Mouse (Mus musculus): Measurements from ENCODE around the gene Zcchc7.
"Not testable (repeated sequence)": the region's sequence is repeated elsewhere in the genome, so short reads cannot be mapped to it uniquely, and the experiment has no call there.

Gene Zcchc7

GRCm38 (mm10) chr4:44917312-44917848 is 161.7 kb downstream of the Zcchc7 start:
- DNase-seq (ENCODE audit: low spot score): no peak

- DNase-seq (ENCODE audit: low spot score): no peak
Measured at GRCm38 (mm10) chr4:44917907-44918306, 162.2 kb downstream of the Zcchc7 start.

GRCm38 (mm10) chr4:44920831-44921230 is 165.2 kb downstream of the Zcchc7 start:
- no peak for DNase-seq (ENCODE audit: low spot score)

GRCm38 (mm10) chr4:44922466-44923128 is 166.9 kb downstream of the Zcchc7 start:
- no peak for DNase-seq (ENCODE audit: low spot score)

- no peak for DNase-seq (ENCODE audit: low spot score)
Measured at GRCm38 (mm10) chr4:44923129-44923481, 167.4 kb downstream of the Zcchc7 start.

GRCm38 (mm10) chr4:44927934-44928333 is 172.3 kb downstream of the Zcchc7 start:
- DNase-seq (ENCODE audit: low spot score): no peak

GRCm38 (mm10) chr4:44928790-44929189 is 173.1 kb downstream of the Zcchc7 start:
- DNase-seq (ENCODE audit: low spot score): no peak

GRCm38 (mm10) chr4:44930406-44930805 is 174.7 kb downstream of the Zcchc7 start:
- no peak for DNase-seq (ENCODE audit: low spot score)

GRCm38 (mm10) chr4:44931732-44932131 is 176.1 kb downstream of the Zcchc7 start:
- DNase-seq (ENCODE audit: low spot score): no peak

- DNase-seq (ENCODE audit: low spot score): no peak
Measured at GRCm38 (mm10) chr4:44938359-44939340, 183.0 kb downstream of the Zcchc7 start.

- DNase-seq (ENCODE audit: low spot score): no peak
Measured at GRCm38 (mm10) chr4:44939576-44940249, 184.0 kb downstream of the Zcchc7 start.

GRCm38 (mm10) chr4:44940286-44940685 is 184.6 kb downstream of the Zcchc7 start:
- DNase-seq (ENCODE audit: low spot score): no peak

GRCm38 (mm10) chr4:44942237-44942636 is 186.6 kb downstream of the Zcchc7 start:
- no peak for DNase-seq (ENCODE audit: low spot score)

- DNase-seq (ENCODE audit: low spot score): no peak
Measured at GRCm38 (mm10) chr4:44943480-44943879, 187.8 kb downstream of the Zcchc7 start.

GRCm38 (mm10) chr4:44944426-44945075 is 188.9 kb downstream of the Zcchc7 start:
- no peak for DNase-seq (ENCODE audit: low spot score)

GRCm38 (mm10) chr4:44946126-44946525 is 190.4 kb downstream of the Zcchc7 start:
- DNase-seq (ENCODE audit: low spot score): not testable (repeated sequence)

- no peak for DNase-seq (ENCODE audit: low spot score)
Measured at GRCm38 (mm10) chr4:44947464-44947863, 191.8 kb downstream of the Zcchc7 start.

GRCm38 (mm10) chr4:44948314-44948713 is 192.6 kb downstream of the Zcchc7 start:
- DNase-seq (ENCODE audit: low spot score): no peak

GRCm38 (mm10) chr4:44953041-44953440 is 197.4 kb downstream of the Zcchc7 start:
- no peak for DNase-seq (ENCODE audit: low spot score)

GRCm38 (mm10) chr4:44958776-44959175 is 203.1 kb downstream of the Zcchc7 start:
- DNase-seq (ENCODE audit: low spot score): no peak

- no peak for DNase-seq (ENCODE audit: low spot score)
Measured at GRCm38 (mm10) chr4:44959220-44959619, 203.5 kb downstream of the Zcchc7 start.

- no peak for DNase-seq (ENCODE audit: low spot score)
Measured at GRCm38 (mm10) chr4:44963156-44963555, 207.5 kb downstream of the Zcchc7 start.

All from T-cell, adult 2 months (primary cell).